Mouse (Mus musculus): Measurements from ENCODE around the gene Tspo2. TPM values are rescaled to one million over a fixed set of nuclear protein-coding genes. Genes with fewer than 3 reads are reported as not detected.
A peak's percentile ranks its signal among the peaks of the same experiment; 100 is the strongest.

Gene Tspo2
- total RNA-seq, 2 experiments from 2014 or later, result not detected

DNA sequence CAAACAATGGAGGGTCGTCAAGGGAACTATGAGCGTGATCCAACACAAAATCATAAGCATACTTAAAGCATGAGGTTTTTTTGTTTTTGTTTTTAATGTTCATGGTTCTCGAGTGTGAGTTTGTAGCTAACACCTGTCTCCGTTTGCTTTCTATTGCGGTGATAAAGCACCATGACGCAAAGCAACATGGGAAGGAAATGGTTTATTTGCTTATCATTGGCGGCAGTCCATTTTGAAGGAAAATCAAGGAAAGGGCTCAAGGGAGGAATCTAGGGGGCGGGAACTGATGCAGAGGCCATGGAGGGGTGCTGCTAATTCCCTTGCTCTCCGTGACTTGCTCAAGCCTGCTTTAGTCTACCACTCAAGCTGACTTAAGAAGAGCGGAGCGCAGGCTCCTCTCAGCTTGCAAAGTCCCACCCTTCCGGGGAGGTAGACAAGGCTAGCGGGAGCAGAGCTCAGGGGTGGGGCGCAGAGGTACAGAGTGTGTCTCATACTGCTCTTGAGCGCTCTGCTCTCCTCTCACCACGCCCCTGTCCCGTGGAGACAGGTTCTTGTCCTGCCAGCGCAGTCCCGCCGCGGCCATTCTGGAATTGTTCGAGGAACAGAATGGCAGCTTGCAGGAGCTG, 15.6 kb upstream of the Tspo2 start:
- intact Hi-C loops (cut with DNase I), result loop anchor here (2.0 kb wide), 1 partner anchor 136 kb away; no protein-coding TSS in a partner anchor
- H3K27ac ChIP-seq, result no peak overlapping the region
- no peak for TF ChIP-seq CTCF (IDR thresholded peaks at IDR 0.05)
- no peak for DNase-seq
- H3K4me3 ChIP-seq, result peak overlapping the region; percentile 28

DNA sequence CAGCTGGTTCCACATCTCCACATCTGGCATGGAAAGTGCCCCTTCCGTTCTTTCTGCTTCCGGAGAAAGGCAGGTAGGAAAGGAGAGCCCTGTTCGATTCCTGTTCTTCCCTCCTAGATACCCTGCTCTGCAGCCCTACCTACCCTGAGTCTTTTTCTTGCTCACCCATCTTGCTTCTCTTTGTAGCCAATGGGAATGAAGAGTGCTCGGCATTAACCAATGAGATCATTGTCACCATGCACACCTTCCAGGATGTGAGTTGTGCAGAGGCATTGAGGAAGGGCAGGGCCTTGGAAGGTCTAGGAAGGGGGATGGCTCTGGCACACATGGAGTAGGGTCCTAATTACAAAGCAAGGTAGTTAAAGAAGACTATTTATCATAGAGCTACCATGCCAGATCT, 12.1 kb upstream of the Tspo2 start:
- Histone ChIP-seq H3K4me3 (no peak overlapping the region), H3K27ac (no peak overlapping the region)
- TF ChIP-seq CTCF (IDR thresholded peaks at IDR 0.05), result no peak
- intact Hi-C loops (cut with DNase I), result no loop called here
- no peak for DNase-seq

DNA sequence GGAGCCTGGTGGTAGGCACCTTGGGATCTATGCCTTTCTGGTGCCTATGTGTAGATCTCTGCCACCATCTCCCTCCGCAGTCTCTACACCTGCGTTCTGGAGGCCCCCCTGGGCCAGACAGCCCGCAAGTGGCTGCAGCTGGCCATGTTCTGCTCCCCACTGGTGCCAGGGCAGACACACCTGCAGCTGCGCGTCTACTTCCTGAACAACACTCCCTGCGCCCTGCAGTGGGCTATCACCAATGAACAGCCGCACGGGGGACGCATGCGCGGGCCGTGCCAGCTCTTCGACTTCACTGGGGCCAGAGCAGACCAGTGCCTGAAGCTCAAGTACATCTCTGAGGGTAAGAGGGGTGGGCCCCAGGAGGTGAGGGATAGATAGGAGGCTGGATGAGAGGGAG, 10.8 kb upstream of the Tspo2 start:
- no peak overlapping the region for H3K27ac ChIP-seq
- intact Hi-C loops (cut with DNase I), result no loop called here
- H3K4me3 ChIP-seq, result no peak overlapping the region
- no peak for DNase-seq
- TF ChIP-seq CTCF (IDR thresholded peaks at IDR 0.05), result no peak

DNA sequence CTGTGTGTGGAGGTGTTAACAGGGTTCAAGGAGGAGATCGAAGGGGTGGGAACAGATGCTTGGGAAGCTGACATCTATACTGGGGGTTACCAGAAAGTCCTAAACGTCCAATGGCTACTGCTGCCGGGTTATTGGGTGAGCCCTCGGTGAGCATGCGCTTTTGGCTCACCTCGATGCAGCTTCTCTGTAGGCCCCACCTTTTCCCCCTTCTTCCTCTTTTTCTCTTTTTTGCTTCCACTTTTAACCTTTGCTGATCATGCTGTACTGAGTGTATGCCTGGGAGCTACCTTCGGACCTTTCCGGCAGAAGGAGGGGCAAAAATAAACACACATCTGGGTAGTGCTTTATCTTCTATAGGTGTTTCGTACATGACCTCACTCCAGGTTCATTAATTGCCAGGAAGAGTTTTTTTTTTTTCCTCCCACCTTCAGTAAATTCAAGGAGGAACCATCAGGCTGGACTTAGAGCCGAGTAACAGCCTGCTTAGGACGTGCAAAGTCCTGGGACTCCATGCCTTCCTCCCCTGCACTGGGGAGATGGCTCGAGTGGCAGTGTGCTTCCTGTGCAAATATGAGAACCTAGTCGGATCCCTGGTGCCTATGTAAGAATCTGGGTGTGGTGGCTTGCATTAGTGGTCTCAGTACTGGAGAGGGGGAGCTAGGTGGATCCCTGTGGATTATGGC, 6.8 kb upstream of the Tspo2 start:
- no peak overlapping the region for H3K4me3 ChIP-seq
- DNase-seq, result no peak
- intact Hi-C loops (cut with DNase I), result no loop called here
- H3K27ac ChIP-seq, result no peak overlapping the region
- no peak for TF ChIP-seq CTCF (IDR thresholded peaks at IDR 0.05)

DNA sequence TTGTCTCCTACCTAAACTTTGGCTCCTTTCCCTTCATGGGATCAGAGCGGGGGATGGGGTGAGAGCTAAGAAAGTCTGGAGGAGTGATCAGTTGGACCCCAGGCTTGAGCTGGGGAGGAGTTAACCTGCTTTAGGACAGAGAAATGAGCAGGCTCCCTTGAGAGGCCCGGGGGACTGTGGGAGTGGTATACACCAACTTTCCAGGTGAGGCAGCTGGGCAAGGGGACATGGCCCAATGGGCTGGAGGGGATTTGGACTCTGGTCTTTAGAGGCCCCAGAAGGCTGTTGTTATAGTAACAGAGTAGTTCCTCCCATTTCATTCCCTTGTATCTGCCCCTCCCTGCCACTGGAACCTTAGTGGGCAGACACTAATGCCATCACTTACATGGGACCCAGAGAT, 4.6 kb upstream of the Tspo2 start:
- no peak for DNase-seq
- no peak overlapping the region for H3K27ac ChIP-seq
- no peak for TF ChIP-seq CTCF (IDR thresholded peaks at IDR 0.05)
- intact Hi-C loops (cut with DNase I), result no loop called here
- H3K4me3 ChIP-seq, result no peak overlapping the region

DNA sequence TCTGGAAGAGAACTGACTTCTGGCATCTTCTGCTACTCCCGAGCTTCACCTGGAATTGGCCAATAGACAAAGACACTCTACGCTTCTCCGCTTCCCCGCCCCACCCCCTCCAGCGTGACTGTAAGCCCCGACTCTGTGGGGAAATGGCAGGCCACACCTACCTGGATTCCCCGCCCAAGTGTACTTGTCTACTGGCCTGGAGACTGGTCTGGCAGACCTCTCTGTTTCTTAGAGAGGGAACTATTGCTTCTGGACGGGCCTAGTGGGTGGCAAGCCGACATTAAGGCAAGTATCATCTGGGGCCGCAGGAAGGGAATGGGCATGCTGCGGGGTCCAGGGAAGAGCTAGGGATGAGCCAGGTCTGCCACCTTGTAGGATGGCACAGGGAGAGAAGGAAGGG, 3.4 kb upstream of the Tspo2 start, which contains the start of gene Unc5cl:
Gene Unc5cl (plus strand): TSS at position 214 of the 400 bp plus-strand sequence.
- DNase-seq, result no peak
- Histone ChIP-seq H3K4me3 (no peak within 1 kb of the TSS), H3K27ac (no peak within 1 kb of the TSS)
- intact Hi-C loops (cut with DNase I), result no loop called here
- TF ChIP-seq CTCF (IDR thresholded peaks at IDR 0.05), result no peak

DNA sequence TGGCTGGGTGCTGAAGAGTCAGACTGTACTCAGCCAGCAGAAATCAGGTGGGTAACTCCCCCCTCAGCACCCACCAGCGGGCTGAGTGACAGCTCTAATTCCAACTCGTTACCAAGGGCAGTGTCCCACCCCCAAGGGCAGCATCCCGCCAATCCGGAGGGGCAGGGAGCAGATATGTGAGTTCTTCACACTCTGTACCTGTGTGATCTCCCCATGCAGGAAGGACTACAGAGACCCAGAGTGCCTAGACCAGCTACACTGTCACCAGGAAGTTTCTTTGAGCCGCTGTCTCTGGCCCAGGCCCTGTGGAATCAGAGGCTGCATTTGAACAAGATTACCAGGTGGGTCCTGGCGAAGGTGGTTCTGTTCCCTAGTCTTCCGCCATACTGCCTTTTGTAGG, 2.9 kb upstream of the Tspo2 start:
- no peak overlapping the region for H3K27ac ChIP-seq
- intact Hi-C loops (cut with DNase I), result no loop called here
- H3K4me3 ChIP-seq, result no peak overlapping the region
- TF ChIP-seq CTCF (IDR thresholded peaks at IDR 0.05), result no peak
- no peak for DNase-seq

DNA sequence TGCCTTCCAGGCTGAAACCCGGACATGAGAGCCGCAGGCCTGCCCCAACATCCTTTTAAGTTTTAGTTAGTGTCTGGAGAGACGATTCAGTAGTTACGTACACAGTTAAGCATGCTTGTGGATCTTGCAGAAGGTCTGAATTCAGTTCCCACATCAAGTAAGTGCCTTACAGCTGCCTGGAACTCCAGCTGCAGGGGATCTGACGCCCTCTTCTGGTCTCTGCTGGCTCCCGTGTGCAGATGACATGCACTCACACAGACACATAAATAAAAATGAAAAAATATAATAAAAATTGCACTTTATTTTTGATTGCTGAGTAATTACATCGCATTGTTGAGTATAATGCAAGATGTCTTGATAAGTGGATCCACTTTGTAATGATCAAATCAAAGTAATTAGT, 2.2 kb upstream of the Tspo2 start:
- intact Hi-C loops (cut with DNase I), result loop anchor here (2.0 kb wide), 1 partner anchor 37 kb away; no protein-coding TSS in a partner anchor
- no peak overlapping the region for H3K27ac ChIP-seq
- no peak overlapping the region for H3K4me3 ChIP-seq
- TF ChIP-seq CTCF (IDR thresholded peaks at IDR 0.05), result peak; percentile 56
- DNase-seq, result no peak

DNA sequence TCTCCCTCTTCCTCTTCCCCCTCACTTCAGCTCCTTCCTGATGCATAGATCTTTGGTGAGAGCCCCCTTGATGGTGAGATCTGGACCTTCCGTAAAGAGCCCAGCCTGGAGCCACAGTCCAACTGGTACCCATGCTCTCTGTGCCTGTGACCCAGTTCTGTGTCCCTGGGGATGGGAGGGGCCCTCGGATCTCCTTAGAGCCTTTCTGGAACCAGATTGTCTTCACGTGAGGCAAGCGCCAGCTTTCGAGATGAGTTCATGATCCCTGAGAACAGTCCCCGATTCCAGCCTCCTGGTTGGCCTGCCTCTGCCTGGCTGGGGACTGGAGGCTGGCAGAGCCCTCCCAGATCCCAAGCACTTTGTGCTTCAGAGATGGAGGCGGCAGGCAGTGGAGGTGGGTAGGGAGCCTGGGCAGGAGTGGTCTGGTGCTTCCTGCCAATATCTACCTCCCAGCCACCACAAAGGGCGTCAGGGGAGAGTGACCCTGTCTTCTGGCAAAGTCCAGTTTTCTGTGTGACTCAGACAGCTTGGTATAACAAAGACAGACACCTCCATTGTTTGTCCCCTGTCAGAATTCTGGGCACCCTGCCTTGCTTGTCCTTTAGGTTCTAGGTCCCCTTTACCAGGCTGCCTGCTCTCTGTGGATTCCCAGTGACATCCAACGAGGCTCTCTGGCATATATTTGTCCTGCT, 577 bp upstream of the Tspo2 start:
- no peak for TF ChIP-seq CTCF (IDR thresholded peaks at IDR 0.05)
- no peak for DNase-seq
- intact Hi-C loops (cut with DNase I), result loop anchor here (2.0 kb wide), 1 partner anchor 35 kb away; no protein-coding TSS in a partner anchor
- Histone ChIP-seq H3K4me3 (no peak overlapping the region), H3K27ac (no peak overlapping the region)

DNA sequence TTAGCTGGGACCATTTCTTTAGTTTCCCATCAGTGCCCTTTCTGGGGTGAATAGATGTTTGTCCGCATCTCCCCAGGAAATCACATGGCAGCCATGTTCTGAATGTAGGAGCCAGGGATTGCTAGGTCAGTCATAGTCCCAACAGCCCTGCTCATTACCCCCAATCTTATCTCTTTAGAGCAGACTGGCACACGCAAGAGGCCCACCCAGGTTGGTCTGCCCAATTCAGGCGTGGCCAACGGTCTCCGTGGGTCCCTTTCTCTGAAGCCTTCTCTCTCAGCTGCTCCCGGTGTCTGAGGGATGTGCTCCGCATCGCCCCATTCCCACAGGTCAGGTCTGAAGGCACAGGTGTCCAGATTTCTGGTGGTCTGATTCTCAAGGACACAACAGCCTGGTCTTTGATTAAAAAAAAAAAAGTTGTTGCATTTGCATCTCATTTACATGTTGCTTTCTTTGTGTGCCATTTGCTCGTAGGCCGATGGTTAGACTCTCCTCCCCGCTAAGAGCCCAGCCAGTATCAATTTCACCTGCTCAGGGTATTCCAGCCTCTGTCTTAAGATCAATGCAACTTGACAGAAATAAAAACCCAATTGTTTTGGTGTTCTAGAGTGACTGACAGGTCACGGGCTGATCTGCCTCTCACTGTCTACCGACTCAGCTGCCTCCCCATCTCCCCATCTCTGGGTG, 513 bp downstream of the Tspo2 start:
- H3K27ac ChIP-seq, result no peak overlapping the region
- TF ChIP-seq CTCF (IDR thresholded peaks at IDR 0.05), result no peak
- no peak for DNase-seq
- intact Hi-C loops (cut with DNase I), result no loop called here
- H3K4me3 ChIP-seq, result no peak overlapping the region

DNA sequence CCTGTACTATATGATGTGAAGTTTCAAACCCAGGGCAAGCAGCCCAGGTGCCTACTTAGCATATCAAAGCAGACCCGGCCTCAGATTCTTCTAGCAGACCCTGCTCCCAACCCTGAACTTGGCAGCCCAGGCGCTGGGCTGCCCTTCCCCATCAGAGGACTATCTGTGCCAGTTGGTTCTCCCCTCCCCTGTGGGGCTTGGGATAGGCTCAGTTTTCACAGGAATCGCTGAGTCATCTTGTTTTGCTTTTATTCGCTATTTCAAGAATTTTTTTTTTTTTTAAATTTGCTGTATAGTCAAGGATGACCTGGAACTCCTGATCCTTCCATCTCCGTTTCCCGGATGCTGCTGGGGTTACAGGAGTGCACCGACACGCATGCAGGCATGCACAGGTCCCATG, 3.6 kb downstream of the Tspo2 start:
- intact Hi-C loops (cut with DNase I), result no loop called here
- Histone ChIP-seq H3K27ac (no peak overlapping the region), H3K4me3 (no peak overlapping the region)
- DNase-seq, result no peak
- TF ChIP-seq CTCF (IDR thresholded peaks at IDR 0.05), result no peak

DNA sequence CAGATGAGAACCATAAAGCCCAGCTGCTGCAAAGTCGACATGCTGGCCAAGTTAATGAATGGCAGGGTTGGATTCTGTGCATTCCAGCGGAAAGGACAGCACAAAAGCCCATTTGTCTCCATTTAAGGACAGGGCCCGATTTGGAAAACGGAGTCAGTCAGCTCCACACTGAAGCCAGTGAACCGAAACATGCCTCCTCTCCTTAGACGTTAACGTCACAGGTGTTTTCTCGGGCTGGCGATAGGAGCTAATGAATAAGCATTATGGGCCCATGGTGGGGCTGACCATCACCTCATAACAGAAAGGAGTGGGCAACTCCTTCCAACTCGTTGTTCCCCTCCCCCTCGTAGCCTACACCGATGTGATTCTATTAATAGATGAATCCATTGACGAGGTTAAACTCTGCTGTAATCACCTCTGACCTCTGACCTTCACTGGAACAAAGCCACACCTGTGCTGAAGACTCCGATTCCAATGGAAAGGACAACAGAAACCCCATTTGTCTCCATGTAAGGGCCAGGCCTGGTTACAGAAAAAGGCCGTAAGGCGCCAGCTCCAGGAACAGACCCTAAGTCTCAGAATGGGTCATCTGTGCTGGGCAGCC, 7.7 kb downstream of the Tspo2 start:
- Histone ChIP-seq H3K27ac (no peak overlapping the region), H3K4me3 (no peak overlapping the region)
- no peak for TF ChIP-seq CTCF (IDR thresholded peaks at IDR 0.05)
- intact Hi-C loops (cut with DNase I), result no loop called here
- no peak for DNase-seq

All from gastrocnemius, adult 2 months (tissue).